ENCODE assay signal across 8 mouse cellular contexts in genomic region chr4:137388983-137389382, GRCm38 (mm10). TPM values are rescaled to one million over a fixed set of nuclear protein-coding genes. Genes with fewer than 3 reads are reported as not detected.
DNase-seq lines count a peak whose midpoint lies in the region; ATAC-seq and TF ChIP-seq lines count a peak whose summit lies in the region.
"Had no signal": no experiment of that assay in that cellular context is flagged by ENCODE, and none has a peak within 500 bp of the region (broad histone marks: within the 10 kb centered on the region; RNA-seq: fewer than 3 reads in every experiment).

No protein-coding gene starts in this region.

- no peak overlapping the region for H3K27ac ChIP-seq in MEL (ENCODE audit: control insufficient read depth, low read depth, low read length)
- peak overlapping the region; percentile 96 for H3K27ac ChIP-seq in heart, embryonic 15.5 days
- no peak overlapping the region; the same call in 1 of the 2 replicates for H3K27ac ChIP-seq in midbrain, embryonic 16.5 days (ENCODE audit: low read length)

- no peak for TF ChIP-seq CTCF in MEL (IDR thresholded peaks at IDR 0.05 in 2 of 3, conservative IDR thresholded peaks at IDR 0.05 in 1 of 3; ENCODE audit: control insufficient read depth in 1 of 3, insufficient read depth in 1 of 3, low read depth in 2 of 3, low read length in 3 of 3, poor library complexity in 1 of 3, severe bottlenecking in 1 of 3)

- H3K27me3 ChIP-seq in MEL (ENCODE audit: control insufficient read depth in 1 of 2, insufficient read depth in 2 of 2, low read length in 2 of 2), result no peaks in the 10 kb centered on the region
- H3K27me3 ChIP-seq in heart, embryonic 15.5 days, result no peaks in the 10 kb centered on the region
- no peaks in the 10 kb centered on the region for H3K27me3 ChIP-seq in midbrain, embryonic 16.5 days (ENCODE audit: control insufficient read depth, insufficient read depth, low read depth, low read length)

- H3K9ac ChIP-seq in MEL (ENCODE audit: control insufficient read depth, low read depth, low read length, poor library complexity, severe bottlenecking), result peak overlapping the region; percentile 88
- H3K9ac ChIP-seq in heart, embryonic 15.5 days, result peak overlapping the region; percentile 85
- H3K9ac ChIP-seq in midbrain, embryonic 16.5 days (ENCODE audit: low read depth, low read length), result peak overlapping the region; percentile 76; the same call in 1 of the 2 replicates

- peaks cover 0 to 4% of the 10 kb centered on the region in 2 experiments; a peak in 1 of 4 replicates for H3K36me3 ChIP-seq in MEL (ENCODE audit: control insufficient read depth in 1 of 2, insufficient read depth in 2 of 2, low read length in 2 of 2)
- H3K36me3 ChIP-seq in heart, embryonic 15.5 days, result no peaks in the 10 kb centered on the region
- H3K36me3 ChIP-seq in midbrain, embryonic 16.5 days (ENCODE audit: control insufficient read depth, insufficient read depth, low read length), result no peaks in the 10 kb centered on the region

- H3K9me3 ChIP-seq in MEL (replicated peaks; ENCODE audit: insufficient read depth, low read length), result no peaks in the 10 kb centered on the region
- H3K9me3 ChIP-seq in heart, embryonic 15.5 days (replicated peaks), result no peaks in the 10 kb centered on the region
- H3K9me3 ChIP-seq in midbrain, embryonic 16.5 days (replicated peaks; ENCODE audit: control insufficient read depth, low read length, poor library complexity, severe bottlenecking), result no peaks in the 10 kb centered on the region; the same call in 1 of the 2 replicates

- DNase-seq in CD4-positive helper T cell, adult 2 months (ENCODE audit: low read depth, low spot score), result peak; percentile 36
- DNase-seq in MEL (ENCODE audit: low read depth, low spot score), result peak; percentile 45
- DNase-seq in kidney, postnatal 4 days, result peak; percentile 24 to 57
- no peak for DNase-seq in layer of hippocampus, postnatal 10 days (ENCODE audit: low spot score in 2 of 2)
- DNase-seq in thymus, postnatal 10 days (ENCODE audit: low spot score in 2 of 2), result no peak

- WGBS in heart, embryonic 15.5 days, result 41% methylated on average over 6 of the region's 6 CpGs
- WGBS in midbrain, embryonic 16.5 days, result 47% methylated on average over 6 of the region's 6 CpGs

- peak overlapping the region; percentile 79 for H3K4me2 ChIP-seq in heart, embryonic 15.5 days
- H3K4me2 ChIP-seq in midbrain, embryonic 16.5 days (ENCODE audit: low read length), result peak overlapping the region; percentile 54

- no peaks in the 10 kb centered on the region; a peak in 1 of 4 replicates for H3K4me1 ChIP-seq in MEL (ENCODE audit: control insufficient read depth in 1 of 2, insufficient read depth in 2 of 2, low read length in 2 of 2)
- peaks cover 10% of the 10 kb centered on the region for H3K4me1 ChIP-seq in heart, embryonic 15.5 days (replicated peaks)
- peaks cover 6% of the 10 kb centered on the region for H3K4me1 ChIP-seq in midbrain, embryonic 16.5 days (ENCODE audit: control insufficient read depth, insufficient read depth, low read length)

- H3K79me2 ChIP-seq in MEL (ENCODE audit: control insufficient read depth, insufficient read depth, low read length, poor library complexity), result peaks cover 11% of the 10 kb centered on the region; the same call in 1 of the 2 replicates

- TF ChIP-seq POLR2A in MEL (IDR thresholded peaks at IDR 0.05; ENCODE audit: control insufficient read depth in 1 of 2, insufficient read depth in 1 of 2, low read depth in 1 of 2, low read length in 2 of 2, poor library complexity in 1 of 2), result no peak

- peak overlapping the region; percentile 75 to 87 for H3K4me3 ChIP-seq in MEL (ENCODE audit: control insufficient read depth in 1 of 2, insufficient read depth in 1 of 2, low read depth in 2 of 2, low read length in 2 of 2)
- H3K4me3 ChIP-seq in heart, embryonic 15.5 days, result peak overlapping the region; percentile 67
- peak overlapping the region; percentile 68 for H3K4me3 ChIP-seq in midbrain, embryonic 16.5 days (ENCODE audit: low read depth, low read length)

- ATAC-seq in heart, embryonic 15.5 days (replicated peaks; ENCODE audit: insufficient number of reproducible peaks, insufficient read depth, low FRiP score, low read depth), result no peak
- no peak for ATAC-seq in midbrain, embryonic 16.5 days

- no peak for TF ChIP-seq EP300 in MEL (IDR thresholded peaks at IDR 0.05; ENCODE audit: low read depth in 1 of 2, low read length in 2 of 2)

- TF ChIP-seq RAD21 in MEL (IDR thresholded peaks at IDR 0.05; ENCODE audit: low read depth, low read length), result no peak

TF ChIP-seq in MEL, 35 proteins besides CTCF, POLR2A, EP300 and RAD21:
- TF ChIP-seq TCF12 (IDR thresholded peaks at IDR 0.05; ENCODE audit: low read depth, low read length) (no peak), ETS1 (IDR thresholded peaks at IDR 0.05; ENCODE audit: low read depth, low read length) (no peak)

RNA-seq across cellular contexts. Expression of gene Cela3a, which starts 20.6 kb away (rescaled TPM):
- total RNA-seq in MEL (2012; rRNA removed), result not detected in 2 replicates
- not detected for polyA plus RNA-seq in MEL (2012; ENCODE audit: insufficient read depth in 1 of 2, insufficient read length in 2 of 2, low read depth in 1 of 2, low replicate concordance in 2 of 2, missing spikeins in 1 of 2)
- not detected in 2 replicates for polyA plus RNA-seq in heart, embryonic 15.5 days (2015; fragmentation: Nextera tagmentation; extraction: Ambion mirVana)
- polyA plus RNA-seq in midbrain, embryonic 16.5 days (2015; fragmentation: Nextera tagmentation; extraction: Ambion mirVana), result not detected in 2 replicates
- total RNA-seq in layer of hippocampus, postnatal 10 days (2021), result not detected
- polyA plus RNA-seq: large intestine, adult 2 months had no signal

RNA-seq across cellular contexts. Expression of gene Cdc42, which starts 31.5 kb away (rescaled TPM):
- 173 and 174 TPM in 2 replicates for total RNA-seq in MEL (2012; rRNA removed)
- polyA plus RNA-seq in MEL (2012; ENCODE audit: insufficient read depth in 1 of 2, insufficient read length in 2 of 2, low read depth in 1 of 2, low replicate concordance in 2 of 2, missing spikeins in 1 of 2), result 100 to 1,000 TPM; 117 to 203 TPM
- polyA plus RNA-seq in heart, embryonic 15.5 days (2015; fragmentation: Nextera tagmentation; extraction: Ambion mirVana), result 462 and 495 TPM in 2 replicates
- polyA plus RNA-seq in midbrain, embryonic 16.5 days (2015; fragmentation: Nextera tagmentation; extraction: Ambion mirVana), result 1,054 and 1,095 TPM in 2 replicates
- total RNA-seq in layer of hippocampus, postnatal 10 days (2021), result 100 to 1,000 TPM; 446 to 465 TPM

RNA-seq across cellular contexts. Expression of gene Cela3b, which starts 41.4 kb away (rescaled TPM):
- total RNA-seq in MEL (2012; rRNA removed), result not detected in 2 replicates
- polyA plus RNA-seq in MEL (2012; ENCODE audit: insufficient read depth in 1 of 2, insufficient read length in 2 of 2, low read depth in 1 of 2, low replicate concordance in 2 of 2, missing spikeins in 1 of 2), result not detected
- not detected in 2 replicates for polyA plus RNA-seq in heart, embryonic 15.5 days (2015; fragmentation: Nextera tagmentation; extraction: Ambion mirVana)
- polyA plus RNA-seq in midbrain, embryonic 16.5 days (2015; fragmentation: Nextera tagmentation; extraction: Ambion mirVana), result not detected in 2 replicates
- total RNA-seq in layer of hippocampus, postnatal 10 days (2021), result not detected

Comparison
In these comparisons a context has a peak if more than half of its experiments do, and no peak if none do; other contexts are left out.
1. DNase-seq: peak in CD4-positive helper T cell, adult 2 months (single experiment), MEL (single experiment) and kidney, postnatal 4 days (2 of 2); none in layer of hippocampus, postnatal 10 days (0 of 2) and thymus, postnatal 10 days (0 of 2).
2. Peak in every context shown above with its lines, with median percentiles within 50 percentile points of each other: H3K4me3 ChIP-seq and H3K9ac ChIP-seq.